Mouse (Mus musculus): ENCODE measurements around the gene Acox2. TPM values are rescaled to one million over a fixed set of nuclear protein-coding genes. Genes with fewer than 3 reads are reported as not detected.

Gene Acox2
- not detected for total RNA-seq (2023)

GRCm38 (mm10) chr14:8259166-8259565 is at the start of gene Acox2:
TSS of gene Acox2 (minus strand) at chr14:8259353.

GRCm38 (mm10) chr14:8213803-8214224 is 45.3 kb downstream of the Acox2 start, which contains the start of gene Kctd6:
TSS of gene Kctd6 (plus strand) at chr14:8214140.

Other genes with a start within 250 kb of the Acox2 start
- gene Rpp14, start 179.0 kb downstream of the Acox2 start, total RNA-seq (2023): 10 to 100 TPM; 18.9 to 19.6 TPM
- gene Pxk, start 161.1 kb downstream of the Acox2 start, total RNA-seq (2023): 100 to 1,000 TPM; 286 to 352 TPM
- gene Pdhb, start 86.3 kb downstream of the Acox2 start, total RNA-seq (2023): 100 to 1,000 TPM; 118 to 137 TPM
- gene Kctd6, start 45.2 kb downstream of the Acox2 start, total RNA-seq (2023): 10 to 100 TPM; 10.2 to 12.8 TPM
- not detected for gene Fam107a, start 58.7 kb upstream of the Acox2 start, total RNA-seq (2023)
- gene Oit1, start 119.4 kb upstream of the Acox2 start, total RNA-seq (2023): not detected